Mouse (Mus musculus) large intestine, adult 2 months (tissue): ENCODE measurements at regions not wholly inside any gene's neighbourhood (a gene's known extent, or its start where the extent isn't known, plus 50 kb on each side); places are given as distances from the start of the nearest gene placed in this dataset.

Experiments used
- DNase-seq: peaks from one replicate; pipeline ENCODE4 v3.0.0-alpha.2; 2012; ENCODE audit warnings: low read depth, low spot score
- WGBS: fragments of 180-500 bp; shearing (Covaris S2); methylation state at CpG from one replicate; pipeline ENCODE4 v1.1.7; 2018; 5-methylcytosine and 5-hydroxymethylcytosine counted together

DNA sequence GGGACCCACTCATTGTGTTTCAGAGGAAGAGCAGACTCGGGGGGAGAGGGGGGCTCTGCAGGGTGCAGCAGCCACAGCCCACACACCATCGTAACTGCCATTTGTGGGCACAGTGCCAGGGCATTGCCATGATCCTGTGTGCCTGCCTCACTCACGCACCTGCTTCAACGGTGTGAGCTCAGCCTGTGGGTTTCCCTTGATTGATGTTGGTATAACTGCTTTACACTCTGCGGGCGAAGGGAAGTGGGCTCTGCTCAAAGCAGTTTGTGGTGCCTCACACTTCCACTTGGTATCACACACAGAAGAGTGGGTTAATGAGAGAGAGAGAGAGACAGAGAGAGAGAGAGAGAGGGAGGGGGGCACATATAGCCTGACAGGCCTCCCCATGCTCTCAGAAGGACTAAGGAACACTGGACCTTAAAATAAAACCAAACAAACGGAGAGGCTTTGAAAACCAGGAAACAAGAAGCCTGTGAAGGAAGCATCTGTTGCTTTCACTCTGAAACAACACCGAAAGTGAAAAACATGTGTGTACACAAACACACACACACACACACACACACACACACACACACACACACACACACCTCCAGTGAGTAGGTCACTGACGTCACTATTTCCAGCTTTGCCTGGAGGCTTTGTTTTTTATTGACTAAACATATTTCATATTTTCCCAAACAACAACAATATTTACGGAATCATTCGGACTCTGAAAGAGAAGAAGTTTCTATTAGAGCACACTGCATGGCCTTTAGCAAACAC is 255.4 kb downstream of the Gm11361 start:
- DNase-seq = no peak
- 41% methylated on average over 11 of the region's 11 CpGs for WGBS

DNA sequence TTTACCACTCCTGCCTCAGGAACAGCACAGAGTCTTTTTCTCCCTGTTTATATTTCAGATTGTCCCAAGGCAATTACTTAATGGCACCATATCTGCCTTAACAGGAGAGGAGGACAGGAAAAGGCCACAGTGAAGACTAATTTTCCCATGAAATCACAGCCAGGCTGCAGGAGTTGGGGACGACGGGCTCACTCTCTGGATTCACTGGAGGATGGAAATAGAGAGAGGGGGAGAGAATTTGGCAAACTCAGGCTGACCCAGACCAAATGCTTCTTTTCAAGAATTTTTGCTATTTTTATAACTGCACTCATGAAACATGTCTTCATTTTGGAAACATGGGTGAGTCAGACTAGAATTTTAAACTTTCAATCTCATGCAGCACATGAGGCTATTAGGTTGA is 250.9 kb downstream of the Gm11361 start:
- WGBS = 70% methylated on average over 2 of the region's 2 CpGs
- no peak for DNase-seq

DNA sequence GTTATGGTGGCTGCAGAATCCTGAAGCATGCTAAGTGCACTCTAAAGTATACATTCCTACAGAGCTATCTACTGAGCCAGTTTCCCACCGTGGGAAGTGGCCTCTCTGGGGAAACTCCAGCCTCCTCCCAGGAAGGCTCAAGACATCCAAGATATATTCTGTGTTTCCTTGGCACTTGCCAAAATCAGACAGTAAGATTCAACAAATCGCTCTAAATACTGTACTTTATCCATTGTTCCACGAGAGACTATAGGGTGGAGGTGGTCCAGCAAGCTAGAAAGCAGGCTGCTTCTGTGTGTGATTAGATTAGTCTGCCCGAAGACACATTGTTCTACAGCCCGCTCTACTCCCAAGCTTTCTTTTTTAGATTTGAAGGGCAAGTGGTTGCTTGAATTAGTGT is 250.5 kb downstream of the Gm11361 start:
- DNase-seq = no peak
- WGBS = 73% methylated on average over 5 of the region's 5 CpGs

DNA sequence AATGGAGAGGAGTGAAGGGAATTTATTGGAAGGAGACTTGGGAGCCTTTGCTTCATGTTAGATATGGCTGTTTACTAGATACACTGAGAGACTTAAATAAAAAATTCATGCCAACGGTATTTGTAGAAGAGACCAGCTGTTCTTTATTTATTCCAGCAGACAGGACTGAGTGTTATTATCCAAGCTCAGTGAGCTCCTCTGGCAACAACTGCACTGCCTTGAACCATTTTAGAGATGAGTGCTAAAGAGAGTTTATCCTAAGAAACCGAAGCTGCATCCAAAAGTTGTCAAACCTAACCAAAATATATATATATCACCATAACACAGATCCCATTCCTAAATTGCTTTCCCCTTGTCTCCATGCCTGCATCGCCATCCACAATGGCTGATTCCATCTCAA is 247.0 kb downstream of the Gm11361 start:
- WGBS = 56% methylated on average over 3 of the region's 3 CpGs
- no peak for DNase-seq

DNA sequence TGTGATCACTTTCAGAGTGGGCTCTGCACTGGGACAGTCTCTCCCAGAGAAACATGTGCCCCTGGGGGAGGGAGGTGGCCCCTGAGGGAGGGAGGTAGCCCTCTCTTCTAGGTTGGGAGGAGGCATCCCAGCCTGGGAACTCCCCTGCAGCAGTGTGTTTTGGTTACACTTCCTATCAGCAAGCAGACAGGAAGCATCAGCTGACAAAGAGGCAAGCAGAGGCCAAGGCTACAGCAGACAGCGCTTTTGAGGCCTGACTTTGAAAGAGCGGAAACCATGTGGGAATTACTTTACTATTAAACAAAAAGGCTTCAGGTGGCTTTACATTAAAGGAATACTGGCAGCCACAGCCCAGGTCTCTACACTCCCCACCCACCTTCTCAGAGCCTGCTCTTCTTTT is 244.8 kb downstream of the Gm11361 start:
- no peak for DNase-seq
- 49% methylated on average over 2 of the region's 2 CpGs for WGBS

DNA sequence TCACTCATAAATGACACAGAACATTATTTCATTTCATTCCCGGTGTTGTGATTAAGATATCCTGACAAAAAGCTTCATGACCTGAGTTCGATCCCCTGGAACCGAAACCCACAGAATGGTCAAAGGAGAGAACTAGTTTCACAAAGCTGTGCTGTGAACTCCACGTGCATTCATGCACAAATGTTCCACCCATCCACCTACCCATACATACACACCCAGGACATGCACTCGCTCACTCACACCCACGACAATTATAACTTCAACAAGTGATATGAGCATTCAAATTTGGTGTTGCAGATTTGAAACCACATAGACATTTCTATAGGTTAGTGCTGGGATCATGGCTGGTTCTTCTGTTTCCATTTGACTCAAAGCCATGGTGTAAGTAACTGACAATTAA is 243.4 kb downstream of the Gm11361 start:
- DNase-seq = no peak
- WGBS = 89% methylated on average over 6 of the region's 6 CpGs

DNA sequence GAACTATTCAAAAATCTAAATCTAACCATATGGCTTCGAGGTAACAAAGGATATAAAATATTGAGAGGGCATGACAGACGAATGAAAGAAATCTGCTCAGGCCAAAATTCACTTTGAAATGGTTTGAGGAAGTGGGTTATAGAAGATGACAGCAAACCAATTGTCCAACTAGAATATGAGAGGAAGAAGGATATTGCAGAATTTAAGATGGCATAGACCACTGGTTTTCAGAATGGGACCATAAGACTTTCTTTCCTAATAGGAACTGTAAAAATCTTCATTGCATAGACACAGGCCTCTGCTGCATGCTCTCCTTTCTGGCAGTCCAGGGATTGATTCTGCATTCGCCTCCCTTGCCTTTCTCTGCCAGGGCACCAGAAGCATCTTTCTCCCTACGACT is 240.2 kb downstream of the Gm11361 start:
- WGBS = 94% methylated on average over 4 of the region's 4 CpGs
- DNase-seq = no peak

DNA sequence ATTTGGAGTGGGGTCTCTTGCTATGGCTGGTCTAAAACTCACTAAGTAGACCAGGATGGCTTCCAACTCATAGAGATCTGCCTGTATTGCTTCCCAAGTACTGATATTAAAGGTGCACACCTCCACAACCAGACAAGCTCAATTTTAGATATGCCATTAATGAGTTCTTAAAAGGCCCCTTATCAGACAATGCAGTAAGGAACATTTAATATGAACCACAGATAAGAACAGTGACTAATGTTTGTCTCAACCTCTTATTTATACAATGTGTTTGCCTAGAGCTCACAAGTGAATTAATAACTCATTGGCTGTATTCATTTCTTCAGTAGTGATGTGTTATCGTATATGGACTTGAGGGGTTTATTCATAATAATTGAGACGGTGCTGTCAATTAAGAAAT is 234.7 kb downstream of the Gm11361 start:
- WGBS = 97% methylated on average over 2 of the region's 2 CpGs

DNA sequence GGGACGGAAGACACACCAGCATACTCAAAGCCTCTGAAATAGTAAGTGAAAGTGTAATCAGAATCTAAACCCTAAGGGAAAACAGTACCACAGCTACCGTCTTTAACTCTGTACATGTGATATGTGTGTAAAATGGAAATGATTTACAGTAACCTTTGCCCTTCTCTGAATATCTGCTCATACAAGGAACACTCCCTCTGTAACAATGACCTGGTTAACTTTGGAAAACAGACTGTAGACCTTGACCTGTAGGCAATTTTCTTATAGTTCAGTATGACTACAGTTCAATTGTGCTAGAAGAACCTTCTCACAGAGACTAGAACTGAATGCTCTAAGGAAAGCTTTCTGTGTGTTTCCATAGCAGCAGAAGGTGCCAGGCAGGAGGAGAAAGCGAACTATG is 226.4 kb downstream of the Gm11361 start:
- WGBS = 49% methylated on average over 3 of the region's 3 CpGs
- peak; percentile 63 for DNase-seq

More for the DNA sequence above, 234.7 kb downstream of the Gm11361 start:
- no peak for DNase-seq

DNA sequence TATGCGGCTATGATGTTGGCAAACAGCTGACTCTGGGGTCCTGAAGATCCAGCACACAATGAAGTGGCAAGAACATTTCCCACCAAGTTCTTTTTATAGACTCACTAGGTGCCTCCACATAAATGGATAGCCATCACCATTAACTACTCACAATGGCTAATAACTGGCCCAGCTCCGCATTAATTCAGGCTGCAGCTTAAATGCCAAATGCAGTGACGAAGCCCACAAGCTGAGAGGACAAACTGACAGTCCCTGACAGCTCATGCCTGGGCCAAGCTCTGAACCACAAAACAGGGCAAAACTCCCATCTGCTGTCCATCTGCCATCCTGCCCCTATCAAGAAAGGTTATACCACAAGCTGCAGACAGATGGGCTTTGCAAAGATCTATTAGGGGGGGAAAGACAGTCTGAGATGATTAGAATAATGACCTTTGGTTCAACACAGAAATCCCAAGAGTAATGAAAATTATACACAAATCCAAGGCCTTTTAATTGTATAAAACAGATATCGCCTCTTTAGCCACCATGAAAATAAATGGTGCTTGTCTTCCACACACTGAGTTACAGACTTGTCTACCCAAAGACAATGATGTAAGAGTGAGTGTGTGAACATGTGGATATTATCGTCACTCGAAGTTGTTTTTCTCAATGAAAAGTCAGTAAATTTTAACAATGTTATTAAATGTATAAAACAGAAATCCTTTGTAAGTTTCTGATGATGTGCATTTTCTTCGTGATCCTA is 224.1 kb downstream of the Gm11361 start:
- WGBS = 89% methylated on average over 7 of the region's 7 CpGs
- no peak for DNase-seq

DNA sequence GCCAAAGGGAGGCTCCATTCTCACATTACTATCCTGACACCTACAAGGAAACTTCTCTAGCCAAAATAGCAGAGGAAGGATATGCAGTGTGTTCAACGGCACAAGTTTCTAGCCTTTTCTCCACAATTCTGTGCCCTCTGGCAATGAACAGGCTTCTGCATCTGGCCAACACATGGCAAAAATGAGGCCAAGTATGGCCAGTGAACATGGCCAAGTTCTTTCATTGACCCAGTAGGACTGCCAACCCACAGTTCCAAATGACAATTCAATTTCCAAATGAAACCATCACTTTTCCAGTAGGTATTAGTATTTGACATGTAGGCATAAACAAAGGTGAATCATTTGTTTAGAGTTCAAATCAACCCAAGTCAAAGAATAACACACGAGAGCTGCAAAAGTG is 208.8 kb downstream of the Gm11361 start:
- 76% methylated on average over 2 of the region's 2 CpGs for WGBS
- DNase-seq = no peak

DNA sequence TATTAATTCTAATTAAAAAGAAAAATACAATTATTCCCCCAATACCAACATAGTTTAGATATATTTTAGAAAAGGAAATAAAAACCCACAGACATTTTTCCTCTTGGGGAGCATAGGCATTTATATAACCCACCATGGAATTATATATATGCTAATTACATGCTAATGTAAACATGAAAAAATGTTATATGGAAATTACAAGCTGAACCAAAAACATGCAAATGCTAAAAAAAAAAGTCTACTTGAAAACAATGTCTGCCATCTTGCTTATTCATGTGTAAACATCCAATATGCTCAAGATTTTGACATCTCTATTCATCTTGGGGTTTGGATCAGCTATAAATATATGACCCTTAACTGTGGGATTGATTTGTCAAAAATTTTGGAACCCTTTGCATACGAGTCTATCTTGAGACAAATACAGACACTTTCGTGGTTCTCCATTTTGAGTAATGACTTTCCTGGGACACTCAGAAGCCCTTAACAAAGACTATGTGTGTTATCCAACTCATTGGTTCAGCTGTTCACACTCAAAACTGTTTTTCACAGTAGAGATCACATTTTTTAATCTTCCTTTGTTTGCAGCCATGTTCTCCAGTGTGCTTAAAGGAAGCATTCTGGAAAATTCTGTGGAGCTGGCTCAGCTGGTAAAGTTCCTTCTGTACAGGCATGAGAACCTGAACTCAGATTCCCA is 208.0 kb downstream of the Gm11361 start:
- 88% methylated on average over 2 of the region's 2 CpGs for WGBS
- DNase-seq = no peak

DNA sequence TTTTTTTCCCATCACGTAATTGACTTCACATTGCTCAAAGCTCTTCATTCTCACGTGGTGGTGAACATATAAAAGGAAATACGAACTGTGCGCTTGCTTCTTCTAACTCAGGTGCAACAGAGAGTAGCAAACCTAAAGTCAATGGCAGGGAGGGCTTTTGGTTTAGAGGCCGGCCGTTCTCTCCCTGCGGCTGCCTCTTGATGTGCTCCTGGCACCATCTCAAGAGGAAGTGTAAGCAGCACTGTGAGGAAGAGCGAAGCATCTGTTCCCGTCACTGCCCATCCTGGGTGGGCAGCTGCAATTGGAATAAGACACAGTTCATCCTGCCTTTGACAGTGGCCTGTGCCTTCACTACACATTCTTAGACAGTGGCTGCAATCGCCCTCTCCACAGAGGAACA is 204.0 kb downstream of the Gm11361 start:
- WGBS = 83% methylated on average over 10 of the region's 10 CpGs
- DNase-seq = no peak

DNA sequence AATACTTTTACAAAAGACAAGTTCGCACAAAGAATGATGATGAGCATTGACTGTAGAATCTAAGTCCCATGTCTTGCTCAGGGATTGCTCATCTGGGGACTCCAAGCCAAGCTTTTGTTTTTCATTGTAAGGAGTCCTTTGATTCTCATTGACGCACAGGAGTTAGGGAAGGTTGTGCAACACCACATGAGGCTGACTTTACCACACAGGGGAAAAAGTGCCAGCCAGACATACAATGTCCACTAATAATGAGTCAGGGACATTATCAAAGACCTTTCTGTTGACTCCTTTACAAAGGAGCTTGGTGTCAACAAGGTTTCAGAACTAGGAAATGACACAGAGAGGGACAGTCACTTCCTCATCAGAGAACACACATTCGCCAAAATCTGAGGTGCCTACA is 200.1 kb downstream of the Gm11361 start:
- WGBS = 81% methylated on average over 3 of the region's 3 CpGs
- DNase-seq = no peak

DNA sequence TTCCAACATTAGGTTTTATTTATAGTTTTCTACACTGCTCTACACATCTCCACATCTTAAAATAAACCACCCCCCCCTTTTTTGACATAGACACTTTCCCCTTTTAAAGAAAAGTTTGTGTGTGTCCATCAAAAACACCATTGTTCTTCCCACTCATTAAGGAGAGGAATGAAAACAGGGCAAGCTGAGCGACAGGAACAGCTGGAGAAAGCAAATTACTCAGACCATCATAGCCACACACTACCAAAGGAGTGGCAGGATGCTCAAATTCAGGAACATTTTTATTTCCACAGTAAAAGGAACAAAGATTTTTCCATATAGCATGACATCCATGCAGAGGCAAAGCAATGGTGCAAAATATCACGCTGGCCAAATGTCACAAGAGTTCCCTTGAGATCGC is 198.6 kb downstream of the Gm11361 start:
- no peak for DNase-seq
- whole genome bisulfite sequencing = 86% methylated on average over 3 of the region's 3 CpGs

DNA sequence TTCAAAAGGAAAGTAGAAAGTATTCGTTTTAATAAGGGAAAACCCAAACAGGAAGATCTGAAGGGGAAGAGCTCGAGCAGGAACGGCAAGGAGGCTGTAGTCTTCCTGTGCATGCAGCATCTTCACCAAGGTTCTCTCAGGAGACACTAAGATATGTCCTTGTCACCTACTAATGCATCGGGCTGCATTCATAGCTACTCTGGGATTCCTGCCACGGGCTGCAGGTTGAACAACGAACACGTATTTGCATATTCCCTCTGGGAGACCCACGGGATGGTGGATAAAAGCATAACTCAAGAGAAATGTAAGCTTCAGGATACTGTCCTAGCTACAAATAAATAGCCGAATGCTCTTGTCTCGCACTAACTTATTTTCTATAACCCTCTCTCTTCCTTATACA is 197.7 kb downstream of the Gm11361 start:
- DNase-seq = no peak
- WGBS = 86% methylated on average over 10 of the region's 10 CpGs

DNA sequence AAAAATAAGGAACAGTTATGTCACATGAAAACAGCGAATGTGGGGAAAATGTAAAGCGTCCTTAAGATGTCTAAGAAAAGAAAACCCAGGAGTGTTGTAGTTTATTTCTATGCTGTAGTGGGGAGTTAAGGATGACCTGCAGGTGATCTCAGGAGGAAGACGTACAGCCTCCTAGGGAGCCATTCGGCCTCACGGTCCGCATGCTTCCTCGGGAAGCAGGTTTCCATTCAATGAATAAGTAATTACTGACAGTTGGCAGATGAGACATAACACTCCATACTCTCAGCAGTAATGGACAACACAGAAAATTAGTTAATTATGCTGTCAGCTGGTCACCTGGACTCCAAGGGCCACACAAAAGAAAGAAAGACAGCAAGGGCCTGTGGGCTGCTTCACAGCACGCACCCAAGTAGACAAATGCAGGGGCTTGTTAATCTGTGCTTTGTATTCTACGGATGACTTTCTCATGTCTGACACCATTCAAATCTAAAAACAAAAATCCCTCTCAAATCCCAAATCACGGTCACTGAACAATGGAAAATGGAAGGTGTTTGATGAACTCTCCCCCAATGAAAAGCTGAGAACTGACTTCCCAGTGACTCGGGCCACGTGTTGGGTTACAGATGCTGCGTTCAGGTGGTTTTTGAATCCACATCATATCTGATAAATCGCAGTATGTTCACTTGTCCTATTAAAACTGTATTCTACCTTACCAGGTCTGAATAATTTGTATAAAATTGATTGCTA is 193.5 kb downstream of the Gm11361 start:
- DNase-seq = no peak

DNA sequence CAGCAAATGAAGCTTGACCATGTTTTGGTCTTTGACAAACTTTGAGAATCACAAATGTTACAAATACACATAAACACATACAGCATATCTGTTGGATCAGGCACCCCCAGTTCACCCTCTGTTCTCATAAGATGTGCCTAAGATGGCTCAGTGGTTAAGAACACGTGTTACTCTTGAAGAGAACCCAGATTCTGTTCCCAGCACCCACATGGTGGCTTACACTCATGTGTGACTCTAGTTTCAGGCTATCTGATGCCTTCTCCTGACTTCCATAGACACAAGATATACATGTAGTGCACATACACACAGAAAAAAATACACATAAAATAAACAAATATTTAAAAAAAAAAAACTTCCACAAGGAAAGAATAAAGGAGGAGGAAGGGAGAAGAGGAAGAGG is 191.7 kb downstream of the Gm11361 start:
- 90% methylated on average over 1 of the region's 1 CpGs for WGBS
- DNase-seq = no peak

More for the DNA sequence above, 193.5 kb downstream of the Gm11361 start:
- WGBS = 94% methylated on average over 14 of the region's 14 CpGs

DNA sequence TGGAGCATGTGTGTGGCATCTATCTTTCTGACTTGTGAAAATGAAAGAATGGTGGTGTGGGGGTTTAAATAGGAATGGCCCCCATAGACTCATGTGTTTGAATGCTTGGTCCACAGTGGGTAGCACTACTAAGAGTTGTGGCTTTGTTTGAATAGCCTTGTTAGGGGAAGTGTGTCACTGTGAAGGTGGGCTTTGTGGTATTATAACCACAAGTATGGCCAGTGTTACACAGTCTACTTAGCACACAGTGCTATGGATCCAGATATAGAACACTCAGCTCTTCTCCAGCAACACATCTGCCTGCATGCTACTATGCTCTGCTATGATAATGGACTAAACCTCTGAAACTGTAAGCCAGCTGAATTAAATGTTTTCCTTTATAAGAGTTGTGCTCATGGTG is 184.9 kb downstream of the Gm11361 start:
- no peak for DNase-seq

DNA sequence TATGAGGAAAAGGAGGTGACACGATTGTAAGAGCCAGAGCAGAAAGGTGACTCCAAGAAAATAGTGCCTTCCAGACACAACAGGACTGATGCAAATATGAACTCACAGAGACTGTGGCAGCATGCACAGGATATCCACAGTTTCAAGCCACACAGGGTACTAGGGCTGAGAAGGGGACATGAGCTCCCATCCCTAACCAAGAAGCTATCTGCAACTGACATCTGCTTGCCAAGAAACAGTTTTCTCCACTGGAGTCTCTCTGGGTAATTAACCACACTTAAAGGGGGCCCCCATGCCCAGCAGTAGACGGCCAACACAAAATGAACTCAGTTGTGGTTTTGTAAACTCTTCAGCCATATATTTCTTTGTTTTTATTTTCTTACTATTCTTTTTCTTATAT is 176.1 kb downstream of the Gm11361 start:
- WGBS = 59% methylated on average over 2 of the region's 2 CpGs
- DNase-seq = no peak
